Mouse (Mus musculus) frontal cortex, postnatal 10 days (tissue): ENCODE measurements at regions not wholly inside any gene's neighbourhood (a gene's known extent, or its start where the extent isn't known, plus 50 kb on each side); places are given as distances from the start of the nearest gene placed in this dataset.

Source experiments
- DNase-seq, 2 experiments: peaks; one replicate each; pipeline ENCODE4 v3.0.0; 2022; ENCODE audit warnings: low spot score in 2 of 2, mixed read lengths in 1 of 2

- no peak for DNase-seq
Measured at GRCm38 (mm10) chrX:10770575-10770974, 55.8 kb downstream of the Mid1ip1 start.

- peak in 1 of 2 experiments; percentile 7 for DNase-seq
Measured at GRCm38 (mm10) chrX:10775714-10776515, 61.1 kb downstream of the Mid1ip1 start.

- no peak for DNase-seq
Measured at GRCm38 (mm10) chrX:10776516-10776818, 61.7 kb downstream of the Mid1ip1 start.

- no peak for DNase-seq
Measured at GRCm38 (mm10) chrX:10778014-10778413, 63.2 kb downstream of the Mid1ip1 start.

GRCm38 (mm10) chrX:10786359-10786758 is 71.5 kb downstream of the Mid1ip1 start:
- DNase-seq, result no peak

- DNase-seq, result no peak
Measured at GRCm38 (mm10) chrX:10787057-10787456, 72.2 kb downstream of the Mid1ip1 start.

- peak in 1 of 2 experiments; percentile 3 for DNase-seq
Measured at GRCm38 (mm10) chrX:10820313-10820920, 105.6 kb downstream of the Mid1ip1 start.

- no peak for DNase-seq
Measured at GRCm38 (mm10) chrX:10833681-10834080, 118.9 kb downstream of the Mid1ip1 start.

GRCm38 (mm10) chrX:10857089-10857488 is 142.3 kb downstream of the Mid1ip1 start:
- no peak for DNase-seq

- DNase-seq, result no peak
Measured at GRCm38 (mm10) chrX:10857668-10858067, 142.9 kb downstream of the Mid1ip1 start.

GRCm38 (mm10) chrX:10871613-10872012 is 156.8 kb downstream of the Mid1ip1 start:
- DNase-seq, result no peak

GRCm38 (mm10) chrX:10877856-10878255 is 163.0 kb downstream of the Mid1ip1 start:
- no peak for DNase-seq

GRCm38 (mm10) chrX:10878922-10879321 is 164.1 kb downstream of the Mid1ip1 start:
- no peak for DNase-seq

GRCm38 (mm10) chrX:10883729-10884464 is 169.1 kb downstream of the Mid1ip1 start:
- DNase-seq, result no peak

- no peak for DNase-seq
Measured at GRCm38 (mm10) chrX:10892815-10893214, 178.0 kb downstream of the Mid1ip1 start.

- DNase-seq, result no peak
Measured at GRCm38 (mm10) chrX:10896193-10896955, 181.6 kb downstream of the Mid1ip1 start.

- no peak for DNase-seq
Measured at GRCm38 (mm10) chrX:10902686-10903085, 187.9 kb downstream of the Mid1ip1 start.

- no peak for DNase-seq
Measured at GRCm38 (mm10) chrX:10904072-10904471, 189.3 kb downstream of the Mid1ip1 start.

- no peak for DNase-seq
Measured at GRCm38 (mm10) chrX:10904889-10905288, 190.1 kb downstream of the Mid1ip1 start.

GRCm38 (mm10) chrX:10911127-10912061 is 196.6 kb downstream of the Mid1ip1 start:
- DNase-seq, result no peak
